Mouse (Mus musculus): ENCODE results near the gene Vapb. TPM values are rescaled to one million over a fixed set of nuclear protein-coding genes. Genes with fewer than 3 reads are reported as not detected.

Gene Vapb
- polyA plus RNA-seq, 1 experiment from 2014 or later: 14.8 TPM

Small RNA genes within 50 kb of the gene (microRNA-seq; reads per million reads assigned to microRNA genes)
- not detected for gene Mir6340

Other genes starting within 250 kb of the Vapb start
- gene 1700021F07Rik, start 214.9 kb upstream of the Vapb start, polyA plus RNA-seq (2016; fragmentation: Nextera tagmentation; extraction: Ambion mirVana): not detected in 2 replicates
- not detected in 2 replicates for gene Ankrd60, start 159.1 kb upstream of the Vapb start, polyA plus RNA-seq (2016; fragmentation: Nextera tagmentation; extraction: Ambion mirVana)
- gene Rab22a, start 77.8 kb upstream of the Vapb start, polyA plus RNA-seq (2016; fragmentation: Nextera tagmentation; extraction: Ambion mirVana): 47.6 and 50.2 TPM in 2 replicates
- gene 1700010B08Rik, start 18.1 kb upstream of the Vapb start, polyA plus RNA-seq (2016; fragmentation: Nextera tagmentation; extraction: Ambion mirVana): not detected in 2 replicates

All from limb, embryonic 12.5 days (tissue).